Mouse (Mus musculus) intestine, embryonic 16.5 days (tissue): ENCODE results near the gene Rragd. TPM values are rescaled to one million over a fixed set of nuclear protein-coding genes. Genes with fewer than 3 reads are reported as not detected.

ENCODE experiments used
- ATAC-seq: fragments of 200-750 bp; cut with Nextera tagmentation; 2 replicates; pipeline ENCODE4 v1.8.0; 2017; ENCODE audit warnings: moderate TSS enrichment, moderate library complexity
- H3K27ac ChIP-seq: fragments of 300-500 bp; sonication (generic); 2 replicates; pipeline ENCODE4 v1.5.1; 2014; ENCODE audit warnings: mild to moderate bottlenecking, low read length
- H3K27me3 ChIP-seq: fragments of 300-500 bp; sonication (generic); replicated peaks from 2 replicates; pipeline ENCODE4 v1.6.1; 2014; ENCODE audit warnings: low read length, control low read depth, mixed read lengths; ENCODE audit not compliant: control insufficient read depth, insufficient read depth
- H3K36me3 ChIP-seq: fragments of 300-500 bp; sonication (generic); 2 replicates; pipeline ENCODE4 v1.6.1; 2014; ENCODE audit warnings: low read length, control low read depth; ENCODE audit not compliant: control insufficient read depth, insufficient read depth
- H3K4me1 ChIP-seq: fragments of 300-500 bp; sonication (generic); 2 replicates; pipeline ENCODE4 v1.6.1; 2014; ENCODE audit warnings: low read length, control low read depth, mixed read lengths; ENCODE audit not compliant: control insufficient read depth, insufficient read depth
- H3K4me2 ChIP-seq: fragments of 300-500 bp; sonication (generic); 2 replicates; pipeline ENCODE4 v1.6.1; 2014; ENCODE audit warnings: low read depth, low read length, control low read depth
- H3K4me3 ChIP-seq: fragments of 300-500 bp; sonication (generic); 2 replicates; pipeline ENCODE4 v1.5.1; 2014; ENCODE audit warnings: mild to moderate bottlenecking, low read length
- H3K9ac ChIP-seq: fragments of 300-500 bp; sonication (generic); 2 replicates; pipeline ENCODE4 v1.6.1; 2014; ENCODE audit warnings: low read depth, low read length
- H3K9me3 ChIP-seq: fragments of 300-500 bp; sonication (generic); 2 replicates; pipeline ENCODE4 v1.6.1; 2016; ENCODE audit warnings: low read length, control low read depth; ENCODE audit not compliant: control insufficient read depth
- whole genome bisulfite sequencing: fragments of 180-500 bp; shearing (Covaris S2); extraction: QIAGEN DNeasy Blood & Tissue Kit; methylation state at CpG from one replicate; pipeline ENCODE4 v1.1.7; 2014; 5-methylcytosine and 5-hydroxymethylcytosine counted together
- polyA plus RNA-seq: library from polyadenylated mRNA; unstranded; fragments of >200 nt; fragmentation: Nextera tagmentation; extraction: Ambion mirVana; gene quantifications from 2 replicates; pipeline ENCODE4 v1.2.1, GENCODE M21; 2015

Rragd gene
- polyA plus RNA-seq, 1 experiment from 2014 or later: 28.0 TPM

- WGBS: 89% methylated on average over 6 of the region's 6 CpGs
- Histone ChIP-seq H3K4me1 (no peaks in the 10 kb centered on the region), H3K9ac (no peak overlapping the region), H3K27ac (no peak overlapping the region), H3K36me3 (no peaks in the 10 kb centered on the region), H3K9me3 (no peaks in the 10 kb centered on the region), H3K27me3 (no peaks in the 10 kb centered on the region), H3K4me3 (no peak overlapping the region), H3K4me2 (no peak overlapping the region)
- no peak for ATAC-seq
These were observed 87.5 kb downstream of the Rragd start for GRCm38 (mm10) chr4:33070326-33070725.

GRCm38 (mm10) chr4:33071337-33071736 is 88.5 kb downstream of the Rragd start:
- no peak overlapping the region for H3K27ac ChIP-seq
- H3K9me3 ChIP-seq: no peaks in the 10 kb centered on the region
- H3K4me2 ChIP-seq: no peak overlapping the region
- no peak for ATAC-seq
- H3K4me3 ChIP-seq: no peak overlapping the region
- no peak overlapping the region for H3K9ac ChIP-seq
- WGBS: 82% methylated on average over 6 of the region's 6 CpGs
- H3K36me3 ChIP-seq: no peaks in the 10 kb centered on the region
- H3K27me3 ChIP-seq: no peaks in the 10 kb centered on the region
- no peaks in the 10 kb centered on the region for H3K4me1 ChIP-seq

Other genes starting within 250 kb of the Rragd start
- 80.3 and 89.1 TPM in 2 replicates for gene Lyrm2, start 182.8 kb upstream of the Rragd start, polyA plus RNA-seq
- gene Ankrd6, start 32.2 kb upstream of the Rragd start, polyA plus RNA-seq: 2.8 and 2.9 TPM in 2 replicates
- 43.0 and 44.9 TPM in 2 replicates for gene Ube2j1, start 48.4 kb downstream of the Rragd start, polyA plus RNA-seq
- gene Gabrr2, start 80.0 kb downstream of the Rragd start, polyA plus RNA-seq: 0.10 and 0.24 TPM in 2 replicates
- not detected in 2 replicates for gene Gabrr1, start 149.5 kb downstream of the Rragd start, polyA plus RNA-seq
- gene Pm20d2, start 206.7 kb downstream of the Rragd start, polyA plus RNA-seq: 0.82 and 0.88 TPM in 2 replicates
- 4.7 and 5.2 TPM in 2 replicates for gene Srsf12, start 226.0 kb downstream of the Rragd start, polyA plus RNA-seq